Mouse (Mus musculus) layer of hippocampus, adult 8-10 months (tissue): ENCODE measurements at regions not wholly inside any gene's neighbourhood (a gene's known extent, or its start where the extent isn't known, plus 50 kb on each side); places are given as distances from the start of the nearest gene placed in this dataset.

Source experiments
- DNase-seq, 2 experiments: peaks; one replicate each; pipeline ENCODE4 v3.0.0; 2022; ENCODE audit warnings: low spot score in 2 of 2

- DNase-seq, result no peak
Measured at GRCm38 (mm10) chr14:25168310-25168709, 290.7 kb upstream of the Zmiz1 start.

- no peak for DNase-seq
Measured at GRCm38 (mm10) chr14:25173281-25173680, 285.7 kb upstream of the Zmiz1 start.

GRCm38 (mm10) chr14:25173873-25174272 lies 285.1 kb upstream of the Zmiz1 start:
- DNase-seq, result no peak

- no peak for DNase-seq
Measured at GRCm38 (mm10) chr14:25174402-25174801, 284.6 kb upstream of the Zmiz1 start.

- no peak for DNase-seq
Measured at GRCm38 (mm10) chr14:25176206-25176605, 282.8 kb upstream of the Zmiz1 start.

GRCm38 (mm10) chr14:25180126-25180525 lies 278.9 kb upstream of the Zmiz1 start:
- no peak for DNase-seq

GRCm38 (mm10) chr14:25181406-25181805 lies 277.6 kb upstream of the Zmiz1 start:
- DNase-seq, result no peak

DNA sequence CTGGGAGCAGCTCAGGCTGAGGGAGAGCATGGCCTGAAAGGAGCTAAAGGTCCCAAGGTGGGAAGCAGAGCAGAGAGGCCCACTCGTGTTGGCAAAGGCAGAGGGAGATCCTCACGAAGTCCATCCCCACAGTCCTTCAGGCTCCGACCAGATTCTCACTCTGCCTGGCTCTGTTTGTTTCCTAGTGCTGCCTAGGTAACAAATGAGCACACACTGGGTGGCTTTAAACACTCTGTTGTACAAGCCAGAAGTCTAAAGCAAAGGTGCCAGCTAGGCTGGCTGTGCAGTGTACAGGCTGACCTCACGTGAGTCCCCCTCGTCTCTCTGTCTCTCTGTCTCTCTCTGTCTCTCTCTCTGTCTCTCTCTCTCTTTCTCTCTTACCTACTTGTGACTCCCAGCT lies 274.9 kb upstream of the Zmiz1 start:
- no peak for DNase-seq

- no peak for DNase-seq
Measured at GRCm38 (mm10) chr14:25184875-25185274, 274.1 kb upstream of the Zmiz1 start.

DNA sequence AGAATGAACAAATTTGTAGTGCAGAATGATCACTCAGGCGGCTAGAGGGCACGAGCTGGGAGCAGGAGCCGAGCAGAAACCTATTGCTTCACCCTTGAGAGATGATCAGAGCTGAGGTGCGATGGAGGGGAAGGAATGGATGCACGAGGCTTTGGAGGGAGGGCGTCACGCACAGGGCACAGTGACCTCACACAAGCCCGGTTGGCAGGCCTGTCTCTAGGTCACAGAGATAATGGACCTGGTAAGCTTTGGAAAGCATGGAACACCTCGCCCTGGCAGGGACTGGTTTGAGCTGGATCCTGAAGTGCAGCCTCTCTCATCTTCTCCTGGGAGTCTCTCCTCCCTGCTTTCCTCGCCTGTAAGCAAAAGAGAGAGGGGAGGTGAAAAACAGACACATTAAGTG lies 273.4 kb upstream of the Zmiz1 start:
- no peak for DNase-seq

DNA sequence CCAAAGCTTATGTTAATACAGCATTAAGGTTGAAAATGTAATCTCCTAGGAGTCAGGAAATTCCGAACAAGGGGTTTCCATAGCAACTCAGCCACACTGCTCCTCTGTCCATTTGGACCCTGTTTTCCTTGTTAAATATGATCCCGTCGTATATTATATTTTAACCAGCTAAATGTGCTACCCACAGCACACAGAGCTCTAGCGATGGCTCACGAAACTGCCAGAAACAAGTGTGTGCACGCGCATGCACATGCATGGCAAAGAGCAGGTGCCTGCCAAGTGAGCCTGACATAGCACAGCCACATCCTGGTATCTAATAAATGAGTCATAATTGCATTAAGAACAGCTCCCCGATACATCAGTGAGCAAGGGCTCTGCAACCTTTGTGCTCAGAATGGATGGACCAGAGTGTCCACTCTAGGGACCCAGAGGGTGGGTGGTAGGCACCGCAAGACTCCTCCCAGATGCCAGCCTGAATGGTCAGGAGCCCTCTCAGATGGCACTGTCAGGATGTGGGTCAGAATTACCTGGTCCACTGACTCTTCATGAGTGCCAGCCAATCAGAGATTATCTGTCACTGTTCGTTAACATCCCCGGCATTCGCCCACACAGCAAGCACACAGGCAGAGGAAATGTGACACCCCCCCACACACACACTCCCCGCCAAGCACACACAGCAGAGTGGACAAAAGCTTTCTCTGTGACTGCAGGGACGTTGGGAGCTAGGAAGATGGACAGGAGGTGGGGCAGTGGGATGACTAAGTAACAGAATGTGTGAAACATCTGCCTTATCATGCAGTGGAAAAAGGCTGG lies 272.8 kb upstream of the Zmiz1 start:
- DNase-seq, result peak; percentile 36 to 56

GRCm38 (mm10) chr14:25187715-25188114 lies 271.3 kb upstream of the Zmiz1 start:
- DNase-seq, result peak; percentile 62 to 63

- no peak for DNase-seq
Measured at GRCm38 (mm10) chr14:25189256-25189655, 269.7 kb upstream of the Zmiz1 start.

DNA sequence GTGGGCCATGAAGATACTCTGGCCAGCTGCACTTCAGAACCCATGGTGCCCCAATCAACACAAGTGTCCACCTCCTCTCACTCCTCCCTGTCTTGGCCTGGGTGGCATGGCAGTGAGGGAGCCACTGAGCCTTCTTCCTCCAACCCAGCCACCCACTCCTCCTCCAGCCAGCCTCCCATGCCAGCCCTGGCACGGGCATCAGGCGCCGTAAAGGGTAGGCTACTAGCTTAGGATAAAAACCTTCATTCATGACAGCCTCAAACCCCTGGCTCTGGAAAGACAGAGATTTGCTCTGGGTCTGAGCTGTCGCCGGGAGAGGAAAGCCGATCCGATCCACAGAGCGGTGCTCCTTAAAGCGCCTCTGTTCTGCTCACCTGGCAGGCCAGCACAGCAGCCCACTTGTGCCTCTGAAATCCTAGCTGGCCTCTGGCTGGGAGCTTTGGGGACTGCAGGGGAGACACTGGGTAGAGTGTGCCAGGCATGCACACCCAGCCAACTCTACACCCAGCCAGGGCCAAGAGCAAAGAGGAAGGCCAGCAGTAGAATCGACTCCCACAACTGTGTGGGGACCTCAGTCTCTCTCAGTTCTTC lies 268.2 kb upstream of the Zmiz1 start:
- peak in 1 of 2 experiments; percentile 34 for DNase-seq

GRCm38 (mm10) chr14:25196820-25197219 lies 262.2 kb upstream of the Zmiz1 start:
- no peak for DNase-seq

DNA sequence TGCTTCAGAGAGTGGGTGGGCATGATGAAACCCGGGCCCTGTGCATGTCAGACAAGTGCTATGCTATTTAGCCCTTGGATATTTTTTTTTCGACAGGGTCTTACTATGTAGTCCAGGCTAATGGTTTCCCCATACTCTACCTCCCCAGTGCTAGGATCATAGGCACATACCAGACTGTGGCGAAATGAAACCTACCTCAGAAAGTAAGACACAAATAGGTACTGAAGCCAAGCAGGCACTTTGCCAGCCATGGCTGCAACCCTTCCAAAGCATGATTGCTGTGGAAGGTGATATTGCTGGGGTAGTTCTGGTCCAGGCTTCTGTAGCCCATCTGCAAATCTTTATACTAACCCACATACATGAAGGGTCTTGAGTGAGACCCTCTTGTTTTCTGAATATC lies 259.1 kb upstream of the Zmiz1 start:
- DNase-seq, result no peak

DNA sequence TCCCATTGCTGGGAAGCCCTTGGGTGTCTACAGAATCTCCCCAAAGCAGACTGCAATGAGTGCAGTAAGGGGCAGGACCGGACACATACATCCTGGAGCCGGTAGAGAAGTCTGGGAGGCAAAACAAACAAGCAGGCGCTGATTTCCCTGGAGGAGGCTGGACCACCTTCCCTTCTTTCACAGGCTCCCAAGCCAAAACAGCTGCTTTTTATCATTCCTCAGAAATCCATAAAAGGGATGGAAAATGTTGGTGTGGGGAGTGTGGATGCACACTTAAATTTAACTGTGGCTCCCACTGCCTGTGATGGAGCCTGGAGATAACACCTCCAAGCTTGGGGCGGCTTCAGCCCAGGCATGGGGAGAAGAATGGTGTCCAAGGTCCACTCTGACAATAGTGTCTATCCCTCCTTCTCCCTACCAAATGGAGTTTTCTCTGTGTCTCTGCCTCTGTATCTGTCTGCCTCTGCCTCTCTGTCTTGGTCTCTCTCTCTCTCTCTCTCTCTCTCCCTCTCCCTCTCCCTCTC lies 258.3 kb upstream of the Zmiz1 start:
- no peak for DNase-seq

- no peak for DNase-seq
Measured at GRCm38 (mm10) chr14:25202312-25202711, 256.7 kb upstream of the Zmiz1 start.

DNA sequence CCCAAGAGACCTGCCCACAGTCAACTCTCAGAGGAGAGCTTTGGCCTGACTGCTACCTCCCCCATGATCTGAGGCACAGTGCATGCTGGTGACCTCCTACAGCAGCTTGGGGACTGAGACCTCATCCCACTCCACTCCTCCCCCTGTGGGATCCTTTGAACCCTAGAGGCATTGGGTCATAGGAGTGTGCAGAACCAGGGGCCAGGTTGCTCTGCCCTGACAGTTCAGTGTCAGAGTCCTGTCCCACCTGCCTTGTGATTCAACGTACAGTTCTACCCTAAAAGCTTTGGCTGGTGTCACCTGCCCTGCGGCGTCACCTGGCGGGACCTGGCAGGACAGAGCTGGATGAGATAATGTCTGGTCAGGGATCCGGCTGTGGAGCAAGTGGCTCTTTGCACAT lies 254.9 kb upstream of the Zmiz1 start:
- no peak for DNase-seq

DNA sequence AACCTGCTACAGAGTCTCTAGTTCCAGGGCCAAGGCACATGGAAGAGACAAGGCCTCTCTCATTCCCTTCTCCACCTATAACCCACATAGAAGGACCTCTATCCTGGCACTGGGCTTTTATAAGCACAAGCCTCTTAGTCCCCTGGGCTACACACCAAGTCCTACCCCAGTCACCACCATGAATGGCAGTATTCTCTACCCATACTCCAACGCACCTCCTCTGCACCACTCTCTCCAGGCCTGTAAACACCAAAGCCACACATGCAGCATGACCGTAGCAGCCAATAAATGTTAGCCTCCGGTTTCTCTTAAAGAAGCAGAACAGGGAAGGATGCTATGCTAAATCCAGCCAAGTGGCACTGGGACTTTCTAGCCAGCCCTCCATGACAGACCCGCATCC lies 252.1 kb upstream of the Zmiz1 start:
- no peak for DNase-seq

DNA sequence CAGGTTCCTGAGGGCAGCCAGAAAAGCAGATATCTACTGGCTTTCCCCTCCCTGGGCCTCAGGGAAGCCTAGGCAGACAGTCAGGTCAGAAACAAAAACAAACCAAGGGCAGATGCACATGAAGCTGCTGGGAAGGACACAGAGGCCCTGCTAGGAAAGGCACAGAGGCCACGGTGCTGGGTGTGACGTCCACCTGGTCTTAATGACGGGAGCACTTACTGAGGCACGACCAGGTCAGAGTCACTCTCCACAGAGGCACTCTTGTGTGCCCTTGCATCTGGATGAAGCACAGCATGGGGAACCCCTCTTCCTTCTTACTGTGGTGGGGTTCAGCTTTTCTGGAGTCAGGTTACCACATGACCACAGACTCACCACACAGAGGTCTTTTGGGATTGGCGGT lies 251.6 kb upstream of the Zmiz1 start:
- DNase-seq, result no peak

GRCm38 (mm10) chr14:25208221-25209056 lies 250.5 kb upstream of the Zmiz1 start:
- no peak for DNase-seq
